Mouse (Mus musculus): ENCODE results near the gene Rbm4. TPM values are rescaled to one million over a fixed set of nuclear protein-coding genes. Genes with fewer than 3 reads are reported as not detected.
"Not testable (repeated sequence)": the region's sequence is repeated elsewhere in the genome, so short reads cannot be mapped to it uniquely, and the experiment has no call there.

The Rbm4 gene
- polyA plus RNA-seq, 1 experiment from 2014 or later = 67.2 TPM

DNA sequence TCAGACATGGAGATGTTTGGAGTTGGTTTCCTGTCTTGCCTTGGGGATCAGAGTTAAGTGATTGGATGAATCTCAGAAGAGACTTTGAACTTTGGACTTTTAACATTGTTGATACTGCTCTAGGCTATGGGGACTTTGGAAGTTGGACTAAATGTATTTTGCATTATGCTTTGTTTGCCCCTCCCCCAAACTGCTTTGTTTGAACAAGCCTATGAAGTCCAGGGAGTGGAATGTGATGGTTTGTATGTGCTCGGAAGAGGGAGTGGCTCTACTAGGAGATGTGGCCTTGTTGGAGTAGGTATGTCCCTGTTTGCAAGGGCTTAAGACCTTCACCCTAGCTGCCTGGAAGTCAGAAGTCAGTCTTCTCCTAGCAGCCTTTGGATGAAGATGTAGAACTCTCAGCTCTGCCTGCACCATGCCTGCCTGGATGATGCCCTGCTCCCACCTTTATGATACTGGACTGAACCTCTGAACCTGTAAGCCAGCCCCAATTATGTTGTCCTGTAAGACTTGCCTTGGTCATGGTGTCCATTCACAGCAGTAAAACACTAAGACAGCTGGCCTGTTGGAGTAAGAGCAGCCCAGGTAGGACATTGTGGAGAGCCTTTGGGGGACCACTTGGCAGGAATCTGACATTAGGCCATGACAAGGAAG lies 23.6 kb upstream of the Rbm4 start:
- Histone ChIP-seq H3K4me3 (replicated peaks) (no peak overlapping the region), H3K4me1 (peaks cover 2% of the 10 kb centered on the region), H3K9me3 (replicated peaks) (no peaks in the 10 kb centered on the region), H3K9ac (replicated peaks) (no peak overlapping the region), H3K4me2 (no peak overlapping the region), H3K27ac (replicated peaks) (no peak overlapping the region), H3K36me3 (no peaks in the 10 kb centered on the region), H3K27me3 (replicated peaks) (no peaks in the 10 kb centered on the region)
- no peak for ATAC-seq (ENCODE audit: low FRiP score)
- 68% methylated on average over 1 of the region's 1 CpGs for WGBS

DNA sequence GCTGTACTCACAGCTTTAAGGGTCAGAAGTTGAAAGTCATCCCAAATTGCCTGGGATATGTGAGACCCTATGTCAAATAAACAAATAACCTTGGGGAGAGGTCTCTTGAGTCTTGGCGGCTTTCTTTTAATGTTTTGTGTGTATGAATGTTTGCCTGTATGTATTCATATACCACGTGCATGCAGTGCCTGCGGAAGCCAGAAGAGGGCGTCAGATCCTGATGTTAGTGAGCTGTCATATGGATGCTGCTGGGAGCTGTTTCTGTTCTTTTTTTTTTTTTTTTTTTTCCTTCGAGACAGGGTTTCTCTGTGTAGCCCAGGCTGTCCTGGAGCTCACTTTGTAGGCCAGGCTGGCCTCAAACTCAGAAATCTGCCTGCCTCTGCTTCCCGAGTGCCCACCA lies 19.3 kb upstream of the Rbm4 start:
- WGBS = 86% methylated on average over 5 of the region's 6 CpGs
- H3K27ac ChIP-seq (replicated peaks) = no peak overlapping the region
- H3K4me2 ChIP-seq = no peak overlapping the region
- no peak for ATAC-seq (ENCODE audit: low FRiP score)
- H3K9me3 ChIP-seq (replicated peaks) = no peaks in the 10 kb centered on the region
- H3K4me1 ChIP-seq = peaks cover 27% of the 10 kb centered on the region
- H3K36me3 ChIP-seq = no peaks in the 10 kb centered on the region
- no peaks in the 10 kb centered on the region for H3K27me3 ChIP-seq (replicated peaks)
- H3K9ac ChIP-seq (replicated peaks) = no peak overlapping the region
- H3K4me3 ChIP-seq (replicated peaks) = no peak overlapping the region

DNA sequence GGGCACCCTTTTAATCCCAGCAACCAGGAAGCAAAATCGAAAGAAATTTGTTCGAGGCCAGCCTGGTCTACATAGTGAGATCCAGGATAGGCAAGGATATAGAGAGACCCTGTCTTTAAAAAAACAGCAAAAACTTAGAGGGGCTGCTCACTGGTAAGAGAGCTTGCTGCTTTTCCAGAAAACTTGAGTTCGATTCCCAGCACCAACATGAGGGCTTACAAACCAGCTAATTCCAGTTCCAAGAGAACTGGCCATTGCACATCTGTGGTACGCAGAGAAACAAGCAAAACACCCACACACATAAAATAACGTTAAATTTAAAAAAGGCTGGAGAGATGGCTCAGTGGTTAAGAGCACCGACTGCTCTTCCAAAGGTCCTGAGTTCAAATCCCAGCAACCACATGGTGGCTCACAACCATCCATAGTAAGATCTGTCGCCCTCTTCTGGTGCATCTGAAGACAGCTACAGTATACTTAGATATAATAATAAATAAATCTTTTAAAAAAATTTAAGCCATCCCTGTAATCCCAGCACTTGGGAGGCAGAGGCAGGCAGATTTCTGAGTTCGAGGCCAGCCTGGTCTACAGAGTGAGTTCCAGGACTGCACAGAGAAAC lies 18.7 kb upstream of the Rbm4 start:
- not testable (repeated sequence) for H3K9me3 ChIP-seq (replicated peaks); H3K27me3 ChIP-seq (replicated peaks); H3K36me3 ChIP-seq; ATAC-seq (ENCODE audit: low FRiP score)
- H3K9ac ChIP-seq (replicated peaks) = peak overlapping the region; percentile 85
- peak overlapping the region; percentile 94 for H3K27ac ChIP-seq (replicated peaks)
- WGBS = 82% methylated on average over 8 of the region's 8 CpGs
- H3K4me2 ChIP-seq = peak overlapping the region; percentile 85
- peaks cover 31% of the 10 kb centered on the region for H3K4me1 ChIP-seq
- peak overlapping the region; percentile 87 for H3K4me3 ChIP-seq (replicated peaks)

DNA sequence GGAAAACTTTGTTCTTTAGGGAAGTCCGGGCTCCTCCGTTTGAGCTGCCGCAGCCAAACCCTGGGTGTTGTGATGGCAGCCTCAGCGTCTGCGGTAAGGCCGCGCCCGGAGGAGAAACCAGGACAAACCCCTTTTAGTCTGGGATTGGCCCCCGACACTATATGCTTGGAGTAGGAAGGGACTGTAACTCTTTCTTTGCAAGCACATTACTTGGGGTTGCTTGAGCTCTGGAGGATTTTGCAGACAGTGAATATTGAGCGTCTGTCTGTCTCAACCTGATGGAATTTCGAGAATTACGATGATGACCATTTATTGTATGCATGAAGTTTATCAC lies 18.2 kb upstream of the Rbm4 start:
- no peaks in the 10 kb centered on the region for H3K9me3 ChIP-seq (replicated peaks)
- peak overlapping the region; percentile 85 for H3K4me2 ChIP-seq
- H3K27me3 ChIP-seq (replicated peaks) = no peaks in the 10 kb centered on the region
- peaks cover 31% of the 10 kb centered on the region for H3K4me1 ChIP-seq
- H3K9ac ChIP-seq (replicated peaks) = peak overlapping the region; percentile 85
- H3K27ac ChIP-seq (replicated peaks) = peak overlapping the region; percentile 94
- WGBS = 4% methylated on average over 12 of the region's 12 CpGs
- no peaks in the 10 kb centered on the region for H3K36me3 ChIP-seq
- ATAC-seq (ENCODE audit: low FRiP score) = peak; percentile 25
- H3K4me3 ChIP-seq (replicated peaks) = peak overlapping the region; percentile 87

DNA sequence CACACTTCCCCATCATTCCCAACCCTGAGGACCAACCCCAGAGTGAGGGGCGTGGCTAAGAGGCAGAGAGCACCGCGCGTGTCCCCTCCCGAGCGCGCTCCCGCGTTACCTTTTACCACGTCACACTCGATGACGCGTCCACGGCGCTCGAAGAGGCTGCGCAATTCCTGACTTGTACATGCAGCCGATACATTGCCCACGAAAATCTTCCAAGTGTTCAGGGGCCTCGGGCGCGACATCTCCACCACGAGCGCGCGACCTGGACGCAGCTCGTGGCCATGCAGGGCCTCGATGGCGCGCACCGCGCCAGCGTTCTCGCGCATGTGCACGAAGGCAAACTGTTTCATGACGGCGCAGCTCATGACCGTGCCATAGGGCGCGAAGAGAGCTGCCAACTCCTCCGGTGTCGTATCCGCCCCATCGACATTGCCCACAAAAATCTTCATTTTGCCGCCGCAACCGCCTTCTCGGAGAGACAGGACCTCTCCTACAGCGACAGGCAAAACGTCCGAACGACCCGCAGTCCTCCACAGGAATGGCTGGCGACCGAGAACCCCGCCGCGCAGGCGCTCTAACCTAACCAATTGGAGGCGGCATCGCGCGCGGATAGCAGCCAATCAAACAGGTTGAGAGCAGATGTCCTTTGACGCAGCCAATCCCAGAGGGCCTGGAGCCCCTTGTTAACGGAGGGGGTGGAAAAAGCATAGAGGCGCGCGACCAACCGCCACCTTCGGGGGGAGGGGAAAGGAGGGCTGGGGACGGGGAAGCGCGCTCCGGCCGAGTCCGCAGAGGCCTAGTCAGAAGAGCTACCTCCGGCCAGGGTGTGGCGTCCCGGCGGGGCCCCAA lies 17.6 kb upstream of the Rbm4 start, which contains the start of the genes Gm21992 and Rbm14:
Gene Gm21992 (minus strand): TSS at position 550 of the 846 bp plus-strand sequence.
Gene Rbm14 (minus strand): TSS at position 572 of the 846 bp plus-strand sequence.
- Histone ChIP-seq H3K27me3 (replicated peaks) (no peaks in the 10 kb centered on the region), H3K36me3 (no peaks in the 10 kb centered on the region), H3K4me2 (peak within 1 kb of the TSS; percentile 85), H3K9me3 (replicated peaks) (no peaks in the 10 kb centered on the region), H3K4me3 (replicated peaks) (peak within 1 kb of the TSS; percentile 87), H3K4me1 (peaks cover 31% of the 10 kb centered on the region), H3K9ac (replicated peaks) (peak within 1 kb of the TSS; percentile 85), H3K27ac (replicated peaks) (peak within 1 kb of the TSS; percentile 94)
- peak; percentile 98 for ATAC-seq (ENCODE audit: low FRiP score)
- WGBS = under 1% methylated on average over 83 of the region's 83 CpGs

DNA sequence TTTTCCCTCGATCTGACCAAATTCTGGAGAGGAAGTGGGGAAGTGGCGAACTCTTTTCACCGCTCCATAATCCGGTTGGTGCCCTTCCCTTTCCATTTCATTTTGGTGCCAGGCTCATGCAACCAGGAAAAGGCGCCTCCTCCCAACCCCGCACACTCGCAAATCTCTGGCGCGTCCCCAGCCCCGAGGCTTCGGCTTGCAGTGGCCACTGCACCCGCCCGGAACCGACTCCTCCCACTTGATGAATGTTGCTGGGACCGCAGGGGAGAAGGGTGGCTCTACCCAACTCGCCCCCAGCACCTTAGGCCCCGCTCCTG lies 17.0 kb upstream of the Rbm4 start:
- no peaks in the 10 kb centered on the region for H3K36me3 ChIP-seq
- WGBS = 0% methylated on average over 17 of the region's 17 CpGs
- ATAC-seq (ENCODE audit: low FRiP score) = no peak

DNA sequence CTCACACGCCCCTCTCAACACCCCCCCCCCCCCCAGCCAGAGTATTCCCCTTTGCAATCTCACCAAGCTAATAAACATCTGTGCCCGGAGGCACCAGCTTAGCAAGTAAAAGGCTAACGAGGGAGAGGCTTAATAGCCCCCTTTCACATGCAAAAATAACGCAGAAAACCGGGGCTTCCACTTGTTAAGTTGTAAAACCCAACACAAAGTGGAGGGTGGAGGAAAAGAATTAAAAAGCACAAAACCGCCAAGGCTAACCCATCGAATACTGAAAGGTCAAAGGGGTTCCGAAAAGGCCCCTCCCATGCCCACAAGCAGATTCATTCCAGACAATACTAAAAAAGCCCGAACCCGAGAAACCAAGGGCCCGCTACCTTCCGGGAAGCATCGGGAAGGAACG lies 16.6 kb upstream of the Rbm4 start:
- no peaks in the 10 kb centered on the region for H3K9me3 ChIP-seq (replicated peaks)
- WGBS = 0% methylated on average over 14 of the region's 14 CpGs
- no peaks in the 10 kb centered on the region for H3K36me3 ChIP-seq
- peaks cover 31% of the 10 kb centered on the region for H3K4me1 ChIP-seq
- peak overlapping the region; percentile 94 for H3K27ac ChIP-seq (replicated peaks)
- no peak for ATAC-seq (ENCODE audit: low FRiP score)
- H3K9ac ChIP-seq (replicated peaks) = peak overlapping the region; percentile 79
- peak overlapping the region; percentile 87 for H3K4me3 ChIP-seq (replicated peaks)
- H3K4me2 ChIP-seq = peak overlapping the region; percentile 85
- H3K27me3 ChIP-seq (replicated peaks) = no peaks in the 10 kb centered on the region

More for the DNA sequence above, 17.0 kb upstream of the Rbm4 start:
- Histone ChIP-seq H3K4me3 (replicated peaks) (peak overlapping the region; percentile 87), H3K9me3 (replicated peaks) (no peaks in the 10 kb centered on the region), H3K4me1 (peaks cover 31% of the 10 kb centered on the region), H3K27me3 (replicated peaks) (no peaks in the 10 kb centered on the region), H3K4me2 (peak overlapping the region; percentile 85), H3K9ac (replicated peaks) (peak overlapping the region; percentile 79), H3K27ac (replicated peaks) (peak overlapping the region; percentile 94)

DNA sequence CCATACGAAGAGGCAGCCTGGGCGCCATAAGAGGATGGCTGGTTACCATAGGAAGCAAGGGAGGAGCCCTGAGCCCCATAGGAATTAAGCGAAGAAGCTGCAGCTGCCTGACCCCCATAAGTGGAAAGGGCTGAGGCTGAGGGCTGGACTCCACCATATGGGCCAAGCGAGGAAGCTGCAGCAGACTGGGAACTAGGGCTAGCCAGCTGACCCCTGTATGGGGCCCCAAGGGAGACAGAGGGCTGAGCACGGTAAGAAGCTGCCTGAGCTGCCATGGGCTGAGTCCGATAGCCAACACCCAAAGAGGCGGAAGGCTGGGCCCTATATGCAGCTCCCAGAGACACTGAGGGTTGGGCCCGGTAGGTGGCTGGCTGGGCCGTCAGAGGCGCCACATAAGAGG lies 9.6 kb upstream of the Rbm4 start:
- Histone ChIP-seq H3K36me3 (peaks cover 50% of the 10 kb centered on the region), H3K27ac (replicated peaks) (no peak overlapping the region), H3K9ac (replicated peaks) (no peak overlapping the region), H3K9me3 (replicated peaks) (no peaks in the 10 kb centered on the region), H3K27me3 (replicated peaks) (no peaks in the 10 kb centered on the region), H3K4me1 (peaks cover 7% of the 10 kb centered on the region), H3K4me3 (replicated peaks) (no peak overlapping the region), H3K4me2 (no peak overlapping the region)
- ATAC-seq (ENCODE audit: low FRiP score) = no peak
- WGBS = 82% methylated on average over 10 of the region's 10 CpGs

DNA sequence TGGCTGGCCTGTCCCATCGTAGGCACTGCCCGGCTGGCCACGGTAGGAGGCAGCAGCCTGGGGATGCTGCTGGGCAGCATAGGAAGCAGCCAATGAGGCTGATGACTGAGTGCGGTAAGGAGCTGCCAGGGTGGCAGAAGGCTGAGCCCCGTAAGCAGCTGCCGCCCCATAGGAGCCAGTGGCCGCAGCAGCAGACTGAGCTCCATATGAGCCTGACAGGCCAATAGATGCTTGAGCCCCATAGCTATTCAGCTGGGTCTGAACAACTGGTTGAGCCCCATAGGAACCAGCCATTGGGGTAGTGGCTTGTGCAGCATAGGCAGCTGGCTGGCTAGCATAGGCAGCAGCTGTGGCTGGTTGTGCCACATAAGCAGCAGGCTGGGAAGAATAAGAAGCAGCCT lies 9.0 kb upstream of the Rbm4 start:
- no peaks in the 10 kb centered on the region for H3K9me3 ChIP-seq (replicated peaks)
- WGBS = 80% methylated on average over 7 of the region's 7 CpGs
- no peaks in the 10 kb centered on the region for H3K27me3 ChIP-seq (replicated peaks)
- H3K36me3 ChIP-seq = peaks cover 50% of the 10 kb centered on the region
- no peak for ATAC-seq (ENCODE audit: low FRiP score)
- H3K4me1 ChIP-seq = peaks cover 2% of the 10 kb centered on the region; the same call in 1 of the 2 replicates
- no peak overlapping the region for H3K9ac ChIP-seq (replicated peaks)
- H3K4me2 ChIP-seq = no peak overlapping the region
- H3K27ac ChIP-seq (replicated peaks) = no peak overlapping the region
- H3K4me3 ChIP-seq (replicated peaks) = no peak overlapping the region

DNA sequence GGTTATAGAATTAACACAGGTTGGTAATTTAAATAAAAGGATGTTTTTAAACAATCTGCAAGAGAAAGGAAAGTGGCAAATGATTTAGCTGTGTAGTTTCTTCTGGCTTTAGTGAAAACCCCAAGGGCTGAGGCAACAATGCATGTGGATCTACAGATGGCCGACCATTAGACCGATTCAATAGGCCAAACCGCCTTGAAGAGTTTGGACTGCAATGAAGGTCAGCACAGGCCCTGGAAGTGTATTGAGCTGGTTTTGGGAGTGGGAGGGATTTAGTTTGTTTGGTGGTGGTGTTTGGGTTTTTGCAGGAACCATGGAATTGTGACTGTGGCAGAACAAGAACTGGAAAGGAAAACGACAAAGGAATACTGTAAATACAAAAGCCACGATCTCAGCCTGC lies 5.4 kb upstream of the Rbm4 start:
- H3K4me1 ChIP-seq = peaks cover 7% of the 10 kb centered on the region
- no peak overlapping the region for H3K4me2 ChIP-seq
- no peak overlapping the region for H3K9ac ChIP-seq (replicated peaks)
- no peak for ATAC-seq (ENCODE audit: low FRiP score)
- H3K9me3 ChIP-seq (replicated peaks) = no peaks in the 10 kb centered on the region
- H3K27ac ChIP-seq (replicated peaks) = no peak overlapping the region
- H3K27me3 ChIP-seq (replicated peaks) = no peaks in the 10 kb centered on the region
- 93% methylated on average over 5 of the region's 5 CpGs for WGBS
- H3K4me3 ChIP-seq (replicated peaks) = no peak overlapping the region
- H3K36me3 ChIP-seq = peaks cover 50% of the 10 kb centered on the region

DNA sequence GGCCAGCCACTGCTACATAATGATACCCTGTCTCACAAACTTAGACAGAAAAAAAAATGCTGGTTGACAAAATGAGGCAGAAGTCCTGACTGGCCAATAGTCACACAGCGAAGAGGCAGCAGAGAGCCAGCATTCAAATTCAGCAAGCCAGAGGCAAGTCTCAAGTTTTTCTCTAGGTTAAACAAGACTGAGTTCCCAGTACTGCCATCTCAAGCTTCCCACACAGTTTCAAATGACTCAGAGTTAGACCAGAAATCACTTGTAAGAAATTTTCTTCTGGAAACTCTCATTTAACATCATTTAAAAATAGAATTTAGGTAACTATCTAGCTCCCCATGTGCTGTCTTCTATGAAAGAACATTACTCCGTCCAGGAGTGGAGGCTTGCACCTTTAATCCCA lies 4.1 kb upstream of the Rbm4 start:
- H3K4me1 ChIP-seq = peaks cover 11% of the 10 kb centered on the region
- 98% methylated on average over 2 of the region's 2 CpGs for WGBS
- H3K9me3 ChIP-seq (replicated peaks) = no peaks in the 10 kb centered on the region
- H3K27ac ChIP-seq (replicated peaks) = no peak overlapping the region
- peaks cover 44% of the 10 kb centered on the region for H3K36me3 ChIP-seq
- no peak overlapping the region for H3K9ac ChIP-seq (replicated peaks)
- no peak overlapping the region for H3K4me2 ChIP-seq
- ATAC-seq (ENCODE audit: low FRiP score) = no peak
- H3K4me3 ChIP-seq (replicated peaks) = no peak overlapping the region
- no peaks in the 10 kb centered on the region for H3K27me3 ChIP-seq (replicated peaks)

DNA sequence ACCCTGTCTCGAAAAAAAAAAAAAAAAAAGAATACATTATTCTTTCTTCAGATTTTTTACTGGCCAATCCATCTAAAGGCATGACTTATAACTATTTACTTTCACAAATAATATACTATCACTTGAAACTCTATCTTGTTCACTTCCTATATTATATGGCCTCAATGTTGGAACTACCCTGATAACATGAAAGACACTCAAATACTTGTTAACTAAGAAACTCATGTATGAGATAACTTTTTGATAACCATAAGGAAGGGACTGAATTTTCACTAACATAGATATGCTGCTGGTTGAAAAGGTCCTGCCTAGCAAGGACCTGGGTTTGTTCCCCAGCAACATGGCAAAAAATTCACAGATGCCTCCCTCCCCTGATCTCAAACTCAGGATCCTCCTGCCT lies 2.2 kb upstream of the Rbm4 start:
- H3K27me3 ChIP-seq (replicated peaks) = no peaks in the 10 kb centered on the region
- H3K9ac ChIP-seq (replicated peaks) = no peak overlapping the region
- H3K4me2 ChIP-seq = no peak overlapping the region
- no peak overlapping the region for H3K4me3 ChIP-seq (replicated peaks)
- no peak overlapping the region for H3K27ac ChIP-seq (replicated peaks)
- peaks cover 29% of the 10 kb centered on the region for H3K4me1 ChIP-seq
- ATAC-seq (ENCODE audit: low FRiP score) = no peak
- H3K9me3 ChIP-seq (replicated peaks) = no peaks in the 10 kb centered on the region
- WGBS = 93% methylated on average over 1 of the region's 1 CpGs
- H3K36me3 ChIP-seq = peaks cover 31% of the 10 kb centered on the region
